Mouse (Mus musculus): ENCODE measurements around the gene Ctso.

Ctso gene

DNA sequence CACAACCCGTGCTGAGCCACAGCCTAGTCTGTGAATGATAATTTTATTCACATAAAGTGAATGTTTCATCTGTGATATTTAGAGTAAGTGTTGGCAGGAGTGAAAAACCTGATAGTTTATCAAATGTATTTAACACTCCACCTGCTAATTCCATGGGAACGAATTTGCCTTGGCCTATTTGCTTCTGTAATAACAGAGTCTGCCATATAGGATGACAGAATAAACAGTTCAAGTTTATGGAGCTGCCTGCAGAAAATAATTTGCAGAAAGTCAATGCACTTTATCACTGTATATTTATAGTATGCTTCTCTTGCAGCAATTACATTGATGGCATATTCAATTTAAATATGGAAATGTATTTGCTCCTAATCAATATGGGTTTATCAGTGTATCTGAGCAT is 19.4 kb downstream of the Ctso start:
- no peak for DNase-seq (ENCODE audit: low spot score in 2 of 2)

- no peak for DNase-seq (ENCODE audit: low spot score in 2 of 2)
Measured at GRCm38 (mm10) chr3:81957484-81957883, 25.1 kb downstream of the Ctso start.

DNA sequence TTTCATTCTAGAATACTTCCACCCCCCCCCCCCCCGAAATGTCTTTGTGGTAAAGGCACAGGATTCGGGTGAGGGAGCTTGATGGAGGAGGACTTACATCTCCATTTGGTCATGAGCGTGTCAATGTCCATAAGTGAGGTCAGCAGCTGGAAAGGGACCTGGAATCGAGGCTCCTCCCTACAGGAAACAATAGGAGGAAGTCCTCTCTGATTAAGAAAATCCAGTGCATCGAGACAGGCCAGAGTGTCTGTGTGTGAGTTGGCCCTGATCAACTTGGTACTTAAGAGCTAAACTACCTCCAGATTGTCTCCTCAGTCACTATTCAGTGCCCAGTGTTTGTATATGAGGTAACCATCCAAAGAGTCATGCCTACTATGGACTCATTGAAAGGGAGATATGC is 28.9 kb downstream of the Ctso start:
- no peak for DNase-seq (ENCODE audit: low spot score in 2 of 2)

GRCm38 (mm10) chr3:81963768-81964167 is 31.4 kb downstream of the Ctso start:
- no peak for DNase-seq (ENCODE audit: low spot score in 2 of 2)

GRCm38 (mm10) chr3:81964596-81964995 is 32.2 kb downstream of the Ctso start:
- no peak for DNase-seq (ENCODE audit: low spot score in 2 of 2)

DNA sequence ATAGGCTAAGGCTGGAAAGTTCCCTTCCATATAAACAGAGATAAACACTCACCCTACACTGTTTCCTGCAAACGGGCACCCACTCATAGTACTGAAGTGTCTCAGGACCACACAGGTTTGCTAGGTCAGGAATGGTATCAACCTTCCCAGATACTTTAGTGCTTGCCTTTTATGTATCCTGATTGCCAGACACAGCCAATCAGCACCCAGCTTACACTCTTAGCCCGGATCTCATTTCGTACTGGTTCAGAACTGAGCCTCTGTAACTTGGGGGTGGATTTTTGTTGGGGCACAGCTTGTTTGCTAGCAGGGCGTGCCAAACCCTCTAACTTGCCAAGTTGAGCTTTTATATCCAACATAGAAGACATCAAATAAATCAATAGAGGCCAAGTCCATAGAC is 43.2 kb downstream of the Ctso start:
- DNase-seq (ENCODE audit: low spot score in 2 of 2), result no peak

GRCm38 (mm10) chr3:81976102-81976501 is 43.7 kb downstream of the Ctso start, which contains the start of gene Tdo2:
Gene Tdo2, minus strand, starts transcription at chr3:81976202.
- no peak for DNase-seq (ENCODE audit: low spot score in 2 of 2)

DNA sequence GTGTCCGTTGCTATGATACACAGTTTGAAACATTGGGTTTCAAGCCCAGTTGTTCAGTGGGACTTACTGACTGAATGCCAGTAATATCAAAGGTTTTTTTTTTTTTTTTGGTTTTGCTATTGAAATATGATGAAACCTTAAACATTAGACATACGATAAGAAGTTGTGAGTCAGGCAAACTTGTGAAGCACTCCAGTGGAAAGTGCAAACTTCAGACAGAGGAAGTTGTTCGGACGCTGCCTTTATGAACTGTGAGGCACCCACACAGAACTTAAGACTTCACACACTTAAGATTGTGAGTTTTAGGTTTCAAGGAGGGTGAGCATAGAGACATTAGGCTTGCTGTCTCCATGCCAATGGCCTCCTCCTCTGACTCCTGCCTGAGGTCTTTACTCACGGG is 49.2 kb downstream of the Ctso start:
- no peak for DNase-seq (ENCODE audit: low spot score in 2 of 2)

DNA sequence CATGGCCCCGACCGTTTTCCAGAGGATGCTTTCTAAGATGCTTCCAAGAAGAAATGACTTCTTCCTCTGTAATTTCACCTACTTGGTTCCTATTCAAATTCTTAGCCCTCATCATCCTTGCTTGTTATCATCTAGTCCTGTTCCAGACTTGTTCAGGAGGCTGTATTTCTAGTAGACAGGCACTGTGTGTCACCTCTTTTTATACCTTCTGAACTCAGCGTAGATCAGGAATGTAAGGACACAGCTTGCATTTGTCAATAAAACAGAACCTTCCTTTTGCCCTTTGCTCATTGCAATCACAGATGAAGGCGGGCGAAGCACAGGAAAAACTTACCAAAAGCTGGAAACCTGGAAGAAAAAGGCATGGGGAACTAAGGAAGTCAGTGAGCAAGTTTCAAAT is 49.6 kb downstream of the Ctso start, which contains the start of gene Asic5:
Gene Asic5, plus strand, starts transcription at position 301 of the 400 bp plus-strand sequence.
- no peak for DNase-seq (ENCODE audit: low spot score in 2 of 2)

DNA sequence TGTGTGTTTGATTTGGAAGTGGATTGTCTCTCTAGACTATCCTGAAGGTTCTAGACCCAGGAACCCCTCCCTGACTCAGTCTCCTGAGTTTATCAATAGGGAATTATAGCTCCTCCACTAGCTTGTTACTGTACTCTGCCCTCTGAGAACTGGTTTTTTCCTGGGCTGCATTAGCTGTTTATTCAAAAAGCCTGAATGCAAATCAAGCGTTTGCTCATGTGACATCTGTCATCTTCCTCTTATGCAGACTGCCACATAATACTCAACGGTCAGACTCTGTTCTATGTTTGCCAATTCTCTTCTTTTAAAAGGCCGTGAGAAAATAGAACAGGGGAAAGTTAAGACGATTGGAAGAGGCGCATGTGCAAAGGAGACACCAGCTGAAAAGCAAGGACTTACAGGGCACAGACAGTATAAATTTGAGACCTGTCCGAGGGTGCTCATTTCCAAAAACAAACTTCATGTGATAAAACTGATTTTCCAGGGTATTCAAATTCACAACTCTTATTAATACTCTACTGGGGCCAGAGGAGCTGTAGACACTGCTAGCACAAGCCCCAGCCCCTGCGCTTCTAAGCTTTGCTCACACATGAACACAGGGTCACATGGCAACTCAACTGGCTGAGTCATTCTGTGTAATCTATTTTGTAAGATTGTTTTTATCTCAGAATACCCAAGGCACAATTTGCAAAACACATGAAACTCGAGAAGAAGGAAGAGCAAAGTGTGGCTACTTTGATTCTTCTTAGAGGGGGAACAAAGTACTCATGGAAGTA is 50.9 kb downstream of the Ctso start:
- peak; percentile 8 to 46 for DNase-seq (ENCODE audit: low spot score in 2 of 2)

- no peak for DNase-seq (ENCODE audit: low spot score in 2 of 2)
Measured at GRCm38 (mm10) chr3:81985100-81985499, 52.7 kb downstream of the Ctso start.

DNA sequence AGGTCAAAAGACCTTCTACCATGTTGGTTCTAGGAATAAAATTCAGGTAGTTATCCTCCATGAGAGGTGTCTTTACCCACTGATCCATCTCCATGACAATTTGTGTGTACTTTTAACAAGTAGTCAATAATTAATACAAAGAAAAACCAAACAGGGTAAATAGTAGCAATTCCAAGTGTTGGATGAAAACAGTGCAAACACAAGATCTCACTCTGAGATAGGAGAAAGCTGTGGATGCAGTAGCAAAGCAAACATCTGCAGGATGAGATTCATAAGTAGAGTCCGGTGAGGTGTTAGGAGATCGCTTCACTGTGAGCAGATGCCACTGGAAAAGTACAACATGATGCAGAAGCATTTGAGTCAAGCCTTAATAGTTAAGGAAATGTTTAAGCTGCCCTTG is 53.7 kb downstream of the Ctso start:
- no peak for DNase-seq (ENCODE audit: low spot score in 2 of 2)

DNA sequence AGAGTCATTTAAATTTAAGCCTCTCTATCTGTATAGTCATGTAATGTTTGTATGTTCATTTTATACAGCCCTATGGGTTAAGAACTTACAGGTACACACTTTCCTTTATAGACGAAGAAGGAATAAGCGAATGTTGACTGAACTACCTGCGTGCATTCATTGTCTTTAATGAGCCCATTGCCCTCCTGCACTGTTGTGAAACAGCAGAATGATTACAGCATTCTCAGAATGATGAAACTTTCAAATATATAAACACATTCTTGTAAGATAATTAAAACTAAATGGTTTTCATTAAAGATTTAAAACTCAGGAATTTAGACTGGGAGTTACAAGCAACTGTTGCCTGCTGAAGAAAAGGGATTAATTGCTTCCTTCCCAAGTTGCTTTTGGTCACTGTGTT is 55.2 kb downstream of the Ctso start:
- DNase-seq (ENCODE audit: low spot score in 2 of 2), result no peak

- no peak for DNase-seq (ENCODE audit: low spot score in 2 of 2)
Measured at GRCm38 (mm10) chr3:81989692-81990141, 57.3 kb downstream of the Ctso start.

DNA sequence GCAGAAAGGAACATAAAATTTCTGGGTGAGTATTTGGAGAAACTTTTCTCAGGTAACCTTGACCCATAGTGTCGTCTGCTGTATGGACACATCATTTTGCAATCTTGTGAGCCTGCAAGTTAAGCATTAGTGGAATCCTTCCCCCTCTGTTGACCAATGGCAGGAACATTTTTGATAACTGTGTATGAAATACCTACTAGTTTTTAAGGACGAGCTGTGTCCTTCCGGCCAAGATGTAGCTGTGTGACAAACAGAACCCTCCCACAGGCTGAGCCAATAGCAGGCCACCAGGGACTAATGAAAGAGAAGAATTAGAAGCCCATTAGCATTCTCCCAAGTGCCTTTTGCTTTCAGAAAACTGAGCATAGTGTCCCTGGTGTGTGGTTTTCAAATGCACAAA is 58.1 kb downstream of the Ctso start:
- DNase-seq (ENCODE audit: low spot score in 2 of 2), result no peak

DNA sequence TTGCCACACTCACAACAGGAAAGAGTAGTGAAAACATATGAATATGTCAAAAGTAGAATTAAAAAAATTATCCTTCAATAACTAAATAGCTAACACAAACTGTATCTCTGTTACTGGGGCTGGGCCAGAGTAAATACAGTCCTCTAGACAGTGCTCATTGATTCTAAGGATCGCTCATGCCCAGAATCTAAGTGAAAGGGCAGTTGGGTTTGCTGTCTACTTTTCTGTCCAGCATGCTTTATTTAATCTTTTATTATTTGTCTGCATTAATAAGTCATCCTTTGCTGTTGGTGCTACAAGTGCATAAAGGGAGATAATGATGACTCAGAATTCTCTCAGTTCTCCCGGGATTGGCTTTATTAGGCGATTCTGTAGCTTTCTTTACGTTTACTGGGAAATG is 63.0 kb downstream of the Ctso start:
- DNase-seq (ENCODE audit: low spot score in 2 of 2), result no peak

DNA sequence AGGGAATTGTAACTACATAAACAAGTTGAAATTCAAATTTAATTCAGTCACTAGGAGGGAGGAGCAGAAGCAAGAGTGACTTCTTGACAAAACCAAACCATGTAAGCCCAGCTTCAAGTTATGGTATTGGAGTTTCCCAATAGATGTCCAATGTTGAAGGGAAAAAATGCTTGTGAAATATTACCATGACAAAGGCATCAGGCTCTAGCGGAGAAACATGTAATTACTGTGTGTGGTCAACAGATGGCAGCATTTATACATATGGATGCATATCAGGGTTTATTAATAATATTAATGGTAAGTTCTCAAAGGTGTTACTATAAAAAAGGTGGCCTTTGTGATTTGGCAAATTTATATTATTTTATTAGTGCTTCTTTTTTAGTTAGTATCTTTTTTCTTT is 63.6 kb downstream of the Ctso start:
- peak in 1 of 2 experiments; percentile 5 for DNase-seq (ENCODE audit: low spot score in 2 of 2)

Data from urinary bladder, postnatal 36 days (tissue).